Mouse (Mus musculus) E14TG2a.4 (cell line): ENCODE measurements around the gene Agpat2.

Source experiments
- CTCF ChIP-seq: conservative IDR thresholded peaks from 2 replicates; pipeline ENCODE4 v1.5.1; 2014; ENCODE audit warnings: low read length
- NANOG ChIP-seq: IDR thresholded peaks from 2 replicates; pipeline ENCODE4 v1.6.1; 2014; ENCODE audit warnings: borderline replicate concordance, low read length, mixed read lengths

GRCm38 (mm10) chr2:26552066-26552465, 52.2 kb downstream of the Agpat2 start:
- TF ChIP-seq CTCF (no peak), NANOG (no peak)
